29 mouse cellular contexts compared by ENCODE assay signal in the genomic region with DNA sequence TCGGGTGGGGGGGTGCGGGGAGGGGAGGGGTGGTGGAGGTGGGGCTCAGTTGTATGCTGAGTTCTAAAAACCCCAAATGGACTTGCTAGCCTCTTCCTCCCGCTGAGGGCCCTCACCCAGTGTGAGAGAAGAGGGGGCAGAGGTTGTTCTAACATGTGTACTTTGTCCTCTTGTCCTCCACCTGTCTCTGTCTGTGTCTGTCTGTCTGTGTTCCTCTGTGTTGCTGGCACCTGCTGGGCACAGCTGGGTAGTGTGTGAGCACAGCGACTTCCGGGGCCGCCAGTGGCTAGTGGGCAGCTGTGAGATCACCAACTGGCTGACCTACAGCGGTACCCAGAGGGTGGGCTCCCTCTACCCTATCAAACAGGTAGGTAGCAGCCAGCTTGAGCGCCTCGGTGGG. TPM values are rescaled to one million over a fixed set of nuclear protein-coding genes. Genes with fewer than 3 reads are reported as not detected.
DNase-seq lines count a peak whose midpoint lies in the region; ATAC-seq and TF ChIP-seq lines count a peak whose summit lies in the region.
"Had no signal": no experiment of that assay in that cellular context is flagged by ENCODE, and none has a peak within 500 bp of the region (broad histone marks: within the 10 kb centered on the region; RNA-seq: fewer than 3 reads in every experiment).

No protein-coding gene starts in this region.

- no peaks in the 10 kb centered on the region for H3K9me3 ChIP-seq in liver, embryonic 14.5 days (ENCODE audit: control insufficient read depth, low read length)
- H3K9me3 ChIP-seq in liver, embryonic 11.5 days (ENCODE audit: control insufficient read depth, low read length) = no peaks in the 10 kb centered on the region
- no peaks in the 10 kb centered on the region for H3K9me3 ChIP-seq in stomach, postnatal 0 days (ENCODE audit: control insufficient read depth, low read length)
- H3K9me3 ChIP-seq: embryonic facial prominence, embryonic 12.5 days; embryonic facial prominence, embryonic 15.5 days; heart, embryonic 15.5 days; hindbrain, embryonic 13.5 days had no signal

- WGBS in kidney, adult 2 months = 70% methylated on average over 9 of the region's 9 CpGs
- WGBS in liver, embryonic 14.5 days (ENCODE audit: insufficient replicate concordance) = 73% methylated on average over 9 of the region's 9 CpGs
- WGBS in liver, embryonic 11.5 days = 82% methylated on average over 9 of the region's 9 CpGs
- 66% methylated on average over 9 of the region's 9 CpGs for WGBS in stomach, postnatal 0 days

- TF ChIP-seq CTCF in kidney, adult 2 months (conservative IDR thresholded peaks at IDR 0.05; ENCODE audit: insufficient read depth, insufficient read length, low read depth, low read length) = no peak; the same call in 1 of the 2 replicates
- TF ChIP-seq CTCF in liver, embryonic 14.5 days (IDR thresholded peaks at IDR 0.05; ENCODE audit: low read depth) = no peak
- TF ChIP-seq CTCF in stomach, postnatal 0 days (IDR thresholded peaks at IDR 0.05; ENCODE audit: low read depth) = no peak

- no peak for TF ChIP-seq POLR2A in kidney, adult 2 months (IDR thresholded peaks at IDR 0.05; ENCODE audit: low read depth, low read length)

- H3K4me3 ChIP-seq in kidney, adult 2 months (ENCODE audit: insufficient read depth, low read depth, low read length) = no peak overlapping the region
- H3K4me3 ChIP-seq in liver, embryonic 14.5 days (ENCODE audit: insufficient read depth in 1 of 2, low read depth in 2 of 2, low read length in 2 of 2) = no peak overlapping the region
- no peak overlapping the region for H3K4me3 ChIP-seq in liver, embryonic 11.5 days (ENCODE audit: low read depth, low read length)
- H3K4me3 ChIP-seq in stomach, postnatal 0 days (ENCODE audit: low read depth, low read length) = no peak overlapping the region
- H3K4me3 ChIP-seq: embryonic facial prominence, embryonic 12.5 days; embryonic facial prominence, embryonic 15.5 days; gastrocnemius, adult 2 months; heart, embryonic 12.5 days; heart, embryonic 15.5 days; hindbrain, embryonic 10.5 days; hindbrain, embryonic 13.5 days had no signal

- no peak overlapping the region for H3K9ac ChIP-seq in liver, embryonic 14.5 days (replicated peaks)
- no peak overlapping the region for H3K9ac ChIP-seq in liver, embryonic 11.5 days (ENCODE audit: low read depth, low read length)
- no peak overlapping the region for H3K9ac ChIP-seq in stomach, postnatal 0 days (ENCODE audit: low read length)
- H3K9ac ChIP-seq: embryonic facial prominence, embryonic 12.5 days; embryonic facial prominence, embryonic 15.5 days; forebrain, postnatal 0 days; heart, embryonic 12.5 days; heart, embryonic 15.5 days; hindbrain, embryonic 13.5 days had no signal

- H3K4me1 ChIP-seq in kidney, adult 2 months (ENCODE audit: control insufficient read depth, insufficient read depth, low read length) = no peaks in the 10 kb centered on the region
- H3K4me1 ChIP-seq in liver, embryonic 14.5 days (replicated peaks; ENCODE audit: control insufficient read depth in 2 of 2, insufficient read depth in 2 of 2, low read length in 1 of 2) = no peaks in the 10 kb centered on the region; a peak in 1 of 4 replicates
- no peaks in the 10 kb centered on the region for H3K4me1 ChIP-seq in liver, embryonic 11.5 days (replicated peaks; ENCODE audit: control insufficient read depth, insufficient read depth, low read length)
- no peaks in the 10 kb centered on the region for H3K4me1 ChIP-seq in stomach, postnatal 0 days (replicated peaks; ENCODE audit: control insufficient read depth, insufficient read depth)
- H3K4me1 ChIP-seq: embryonic facial prominence, embryonic 12.5 days; embryonic facial prominence, embryonic 15.5 days; heart, embryonic 12.5 days; heart, embryonic 15.5 days; hindbrain, embryonic 10.5 days; hindbrain, embryonic 13.5 days had no signal

- no peaks in the 10 kb centered on the region for H3K27me3 ChIP-seq in kidney, adult 2 months (replicated peaks; ENCODE audit: control insufficient read depth, insufficient read depth, low read length)
- no peaks in the 10 kb centered on the region for H3K27me3 ChIP-seq in liver, embryonic 14.5 days (ENCODE audit: control insufficient read depth, insufficient read depth, low read length)
- H3K27me3 ChIP-seq in liver, embryonic 11.5 days (replicated peaks; ENCODE audit: control insufficient read depth, insufficient read depth, low read length) = no peaks in the 10 kb centered on the region
- H3K27me3 ChIP-seq in stomach, postnatal 0 days (ENCODE audit: control insufficient read depth, insufficient read depth, low read length) = no peaks in the 10 kb centered on the region
- H3K27me3 ChIP-seq: embryonic facial prominence, embryonic 12.5 days; embryonic facial prominence, embryonic 15.5 days; heart, embryonic 12.5 days; heart, embryonic 15.5 days; hindbrain, embryonic 13.5 days had no signal

- no peaks in the 10 kb centered on the region for H3K36me3 ChIP-seq in kidney, adult 2 months (ENCODE audit: control insufficient read depth, insufficient read depth, low read length)
- H3K36me3 ChIP-seq in liver, embryonic 14.5 days (replicated peaks; ENCODE audit: control insufficient read depth, insufficient read depth, low read depth) = no peaks in the 10 kb centered on the region
- H3K36me3 ChIP-seq in liver, embryonic 11.5 days (ENCODE audit: control insufficient read depth, insufficient read depth, low read length) = no peaks in the 10 kb centered on the region
- no peaks in the 10 kb centered on the region for H3K36me3 ChIP-seq in stomach, postnatal 0 days (ENCODE audit: control insufficient read depth, insufficient read depth, low read length)
- H3K36me3 ChIP-seq: embryonic facial prominence, embryonic 12.5 days; embryonic facial prominence, embryonic 15.5 days; heart, embryonic 12.5 days; heart, embryonic 15.5 days; hindbrain, embryonic 10.5 days; hindbrain, embryonic 13.5 days had no signal

- no peak for TF ChIP-seq EP300 in liver, embryonic 14.5 days (IDR thresholded peaks at IDR 0.05; ENCODE audit: low read depth)
- TF ChIP-seq EP300 in stomach, postnatal 0 days (optimal IDR thresholded peaks at IDR 0.05) = no peak

- no peak overlapping the region for H3K4me2 ChIP-seq in liver, embryonic 14.5 days (ENCODE audit: low read depth)
- no peak overlapping the region for H3K4me2 ChIP-seq in liver, embryonic 11.5 days
- H3K4me2 ChIP-seq in stomach, postnatal 0 days (replicated peaks; ENCODE audit: low read depth) = no peak overlapping the region
- H3K4me2 ChIP-seq: embryonic facial prominence, embryonic 12.5 days; embryonic facial prominence, embryonic 15.5 days; heart, embryonic 12.5 days; heart, embryonic 15.5 days; hindbrain, embryonic 13.5 days had no signal

- DNase-seq in kidney, adult 2 months = peak; percentile 32
- DNase-seq in kidney, adult 11 months = no peak
- no peak for DNase-seq in liver, embryonic 14.5 days (ENCODE audit: low read depth in 3 of 3, low spot score in 3 of 3)
- DNase-seq in liver, embryonic 11.5 days (ENCODE audit: low spot score) = no peak
- DNase-seq in stomach, postnatal 0 days (ENCODE audit: low spot score) = no peak
- DNase-seq: adrenal gland, adult 2 months; adrenal gland, postnatal 14 days; B cell, adult 2 months; cerebellum, adult 11 months; cerebellum, adult 2 months; cerebellum, adult 9-11 months; cerebellum, postnatal 25 days; forebrain, postnatal 0 days; gastrocnemius, postnatal 25 days; heart, adult 18-20 months; heart, postnatal 10 days; heart, postnatal 36 days had no signal

- peak; percentile 15; the same call in 1 of the 2 replicates for ATAC-seq in liver, embryonic 14.5 days (ENCODE audit: insufficient read depth)
- ATAC-seq in liver, embryonic 11.5 days (replicated peaks; ENCODE audit: low FRiP score) = no peak
- ATAC-seq in stomach, postnatal 0 days (ENCODE audit: low FRiP score, low TSS enrichment) = peak; percentile 19; the same call in 1 of the 2 replicates
- ATAC-seq in CD4-positive, CD25-positive, alpha-beta regulatory T cell, adult 4 months = no peak
- ATAC-seq: forebrain, embryonic 14.5 days; forebrain, postnatal 0 days; hindbrain, embryonic 16.5 days had no signal

- H3K27ac ChIP-seq in kidney, adult 2 months (ENCODE audit: insufficient read depth, low read depth, low read length) = no peak overlapping the region
- H3K27ac ChIP-seq in liver, embryonic 14.5 days = no peak overlapping the region
- H3K27ac ChIP-seq in liver, embryonic 11.5 days (ENCODE audit: low read depth, low read length) = no peak overlapping the region
- H3K27ac ChIP-seq in stomach, postnatal 0 days (replicated peaks) = no peak overlapping the region
- H3K27ac ChIP-seq: embryonic facial prominence, embryonic 12.5 days; embryonic facial prominence, embryonic 15.5 days; gastrocnemius, adult 2 months; heart, embryonic 15.5 days; hindbrain, embryonic 10.5 days; hindbrain, embryonic 13.5 days had no signal

RNA-seq across cellular contexts. Expression of gene Cd52, which starts 5.9 kb away (rescaled TPM):
- polyA plus RNA-seq in kidney, adult 2 months (2012; rRNA removed) = 14.8 and 65.1 TPM in 2 replicates
- polyA plus RNA-seq in liver, embryonic 14.5 days (2012; rRNA removed) = 17.1 and 31.5 TPM in 2 replicates
- polyA plus RNA-seq in liver, embryonic 14.5 days (2014; fragmentation: Nextera tagmentation; extraction: Ambion mirVana) = 31.0 and 36.7 TPM in 2 replicates
- polyA plus RNA-seq in liver, embryonic 11.5 days (2014; fragmentation: Nextera tagmentation; extraction: Ambion mirVana) = 16.4 TPM in 2 replicates
- polyA plus RNA-seq in stomach, postnatal 0 days (2015; fragmentation: Nextera tagmentation; extraction: Ambion mirVana) = 18.0 and 20.3 TPM in 2 replicates
- 1,000 to 10,000 TPM; 2,918 to 3,094 TPM for polyA plus RNA-seq in CD4-positive, CD25-positive, alpha-beta regulatory T cell, adult 4 months (2017; shearing (Covaris generic))

RNA-seq across cellular contexts. Expression of gene Ubxn11, which starts 13.3 kb away (rescaled TPM):
- 5.6 and 5.9 TPM in 2 replicates for polyA plus RNA-seq in kidney, adult 2 months (2012; rRNA removed)
- polyA plus RNA-seq in liver, embryonic 14.5 days (2012; rRNA removed) = 1.4 TPM in 2 replicates
- 2.0 and 3.7 TPM in 2 replicates for polyA plus RNA-seq in liver, embryonic 14.5 days (2014; fragmentation: Nextera tagmentation; extraction: Ambion mirVana)
- polyA plus RNA-seq in liver, embryonic 11.5 days (2014; fragmentation: Nextera tagmentation; extraction: Ambion mirVana) = 5.6 and 7.0 TPM in 2 replicates
- 1.3 TPM in 2 replicates for polyA plus RNA-seq in stomach, postnatal 0 days (2015; fragmentation: Nextera tagmentation; extraction: Ambion mirVana)
- 10 to 100 TPM; 31.2 to 54.2 TPM for polyA plus RNA-seq in CD4-positive, CD25-positive, alpha-beta regulatory T cell, adult 4 months (2017; shearing (Covaris generic))

RNA-seq across cellular contexts. Expression of gene Crybg2, which starts 28.4 kb away (rescaled TPM):
- 0.69 and 1.0 TPM in 2 replicates for polyA plus RNA-seq in kidney, adult 2 months (2012; rRNA removed)
- polyA plus RNA-seq in liver, embryonic 14.5 days (2012; rRNA removed) = 0.23 TPM in 2 replicates
- 0.42 and 0.67 TPM in 2 replicates for polyA plus RNA-seq in liver, embryonic 14.5 days (2014; fragmentation: Nextera tagmentation; extraction: Ambion mirVana)
- polyA plus RNA-seq in liver, embryonic 11.5 days (2014; fragmentation: Nextera tagmentation; extraction: Ambion mirVana) = 1.2 and 1.7 TPM in 2 replicates
- polyA plus RNA-seq in stomach, postnatal 0 days (2015; fragmentation: Nextera tagmentation; extraction: Ambion mirVana) = 15.6 and 21.6 TPM in 2 replicates
- polyA plus RNA-seq in CD4-positive, CD25-positive, alpha-beta regulatory T cell, adult 4 months (2017; shearing (Covaris generic)) = 10 to 100 TPM; 20.9 to 28.2 TPM

RNA-seq across cellular contexts. Expression of gene Zfp683, which starts 35.4 kb away (rescaled TPM):
- polyA plus RNA-seq in kidney, adult 2 months (2012; rRNA removed) = 0.52 and 0.81 TPM in 2 replicates
- polyA plus RNA-seq in liver, embryonic 14.5 days (2012; rRNA removed) = 0.03 and 0.06 TPM in 2 replicates
- polyA plus RNA-seq in liver, embryonic 14.5 days (2014; fragmentation: Nextera tagmentation; extraction: Ambion mirVana) = not detected in 2 replicates
- polyA plus RNA-seq in liver, embryonic 11.5 days (2014; fragmentation: Nextera tagmentation; extraction: Ambion mirVana) = not detected in 2 replicates
- polyA plus RNA-seq in stomach, postnatal 0 days (2015; fragmentation: Nextera tagmentation; extraction: Ambion mirVana) = not detected in 2 replicates
- polyA plus RNA-seq in CD4-positive, CD25-positive, alpha-beta regulatory T cell, adult 4 months (2017; shearing (Covaris generic)) = 1 to 10 TPM in 1 of 2 experiments, under 1 TPM in 1; 0.85 to 1.3 TPM
- polyA plus RNA-seq: cerebellum, adult 2 months; embryonic facial prominence, embryonic 12.5 days; embryonic facial prominence, embryonic 15.5 days; forebrain, embryonic 11.5 days; forebrain, embryonic 14.5 days; forebrain, postnatal 0 days; frontal cortex, adult 2 months; heart, embryonic 12.5 days; heart, embryonic 15.5 days; hindbrain, embryonic 10.5 days; hindbrain, embryonic 13.5 days; hindbrain, embryonic 16.5 days had no signal

RNA-seq across cellular contexts. Expression of gene Sh3bgrl3, which starts 39.6 kb away (rescaled TPM):
- 262 and 323 TPM in 2 replicates for polyA plus RNA-seq in kidney, adult 2 months (2012; rRNA removed)
- polyA plus RNA-seq in liver, embryonic 14.5 days (2012; rRNA removed) = 70.8 and 79.9 TPM in 2 replicates
- polyA plus RNA-seq in liver, embryonic 14.5 days (2014; fragmentation: Nextera tagmentation; extraction: Ambion mirVana) = 142 and 153 TPM in 2 replicates
- 257 and 281 TPM in 2 replicates for polyA plus RNA-seq in liver, embryonic 11.5 days (2014; fragmentation: Nextera tagmentation; extraction: Ambion mirVana)
- polyA plus RNA-seq in stomach, postnatal 0 days (2015; fragmentation: Nextera tagmentation; extraction: Ambion mirVana) = 522 and 533 TPM in 2 replicates
- 1,000 to 10,000 TPM in 1 of 2 experiments, 100 to 1,000 TPM in 1; 977 to 1,004 TPM for polyA plus RNA-seq in CD4-positive, CD25-positive, alpha-beta regulatory T cell, adult 4 months (2017; shearing (Covaris generic))

Comparison
In these comparisons a context has a peak if more than half of its experiments do, and no peak if none do; other contexts are left out.
1. ATAC-seq: peak in liver, embryonic 14.5 days (single experiment) and stomach, postnatal 0 days (single experiment); none in liver, embryonic 11.5 days (single experiment) and CD4-positive, CD25-positive, alpha-beta regulatory T cell, adult 4 months (single experiment).
2. RNA of gene Cd52, which starts 5.9 kb away (polyA plus RNA-seq): 2,918 to 3,094 TPM in CD4-positive, CD25-positive, alpha-beta regulatory T cell, adult 4 months; 14.8 to 65.1 TPM in kidney, adult 2 months, 17.1 to 36.7 TPM in liver, embryonic 14.5 days, 18.0 to 20.3 TPM in stomach, postnatal 0 days and 16.4 TPM in liver, embryonic 11.5 days; every median in the first group is over 10 times any median in the second.